Mouse (Mus musculus): Measurements from ENCODE around the gene Rcn3.

DNA sequence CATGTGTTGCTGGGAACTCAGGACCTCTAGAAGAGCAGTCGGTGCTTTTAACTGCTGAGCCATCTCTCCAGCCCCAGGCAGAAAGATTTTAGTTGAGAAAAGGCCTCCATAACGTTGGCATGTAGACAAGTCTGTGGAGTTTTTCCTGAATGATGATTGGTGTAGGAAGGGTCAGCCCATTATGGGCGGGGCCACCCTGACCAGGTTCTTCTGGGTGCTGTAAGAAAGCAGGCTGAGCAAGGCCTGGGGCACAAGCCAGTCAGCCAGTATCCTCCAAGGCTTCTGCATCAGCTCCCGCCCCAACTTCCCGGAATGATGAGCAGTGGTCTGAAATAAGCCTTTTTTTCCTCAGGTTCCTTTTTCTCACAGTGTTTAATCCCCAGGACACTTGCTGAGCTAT lies 11.0 kb downstream of the Rcn3 start:
- TF ChIP-seq CTCF (IDR thresholded peaks at IDR 0.05; ENCODE audit: low read depth) (no peak), EP300 (IDR thresholded peaks at IDR 0.05; ENCODE audit: low read depth) (no peak)
